Mouse (Mus musculus): ENCODE results near the gene Gm7298.
"Not testable (repeated sequence)": the region's sequence is repeated elsewhere in the genome, so short reads cannot be mapped to it uniquely, and the experiment has no call there.

Gene Gm7298

GRCm38 (mm10) chr6:121732632-121733031 is at the start of gene Gm7298:
Gene Gm7298 (plus strand): TSS chr6:121732932.
- DNase-seq = no peak

DNA sequence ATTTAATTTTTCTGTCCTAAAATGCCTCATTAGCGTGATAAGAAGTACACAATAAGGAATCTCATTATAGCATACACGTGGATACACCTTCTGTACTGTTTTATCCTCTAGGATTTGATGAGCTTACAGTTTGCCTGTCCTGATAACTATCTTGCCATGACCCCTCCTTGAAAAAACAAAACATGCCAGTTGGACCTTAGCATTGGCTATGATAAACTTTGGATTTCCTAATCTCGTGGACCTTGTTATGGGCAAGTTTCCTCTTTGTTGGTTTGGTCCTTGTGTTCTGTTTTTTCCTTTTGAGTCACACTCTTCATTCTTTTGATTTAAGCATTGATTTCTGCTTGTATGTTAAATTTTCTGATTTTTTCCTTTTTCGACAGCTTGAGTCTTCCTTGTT is 95.3 kb downstream of the Gm7298 start:
- DNase-seq = no peak

GRCm38 (mm10) chr6:121836361-121836760 is 103.6 kb downstream of the Gm7298 start:
- no peak for DNase-seq

DNA sequence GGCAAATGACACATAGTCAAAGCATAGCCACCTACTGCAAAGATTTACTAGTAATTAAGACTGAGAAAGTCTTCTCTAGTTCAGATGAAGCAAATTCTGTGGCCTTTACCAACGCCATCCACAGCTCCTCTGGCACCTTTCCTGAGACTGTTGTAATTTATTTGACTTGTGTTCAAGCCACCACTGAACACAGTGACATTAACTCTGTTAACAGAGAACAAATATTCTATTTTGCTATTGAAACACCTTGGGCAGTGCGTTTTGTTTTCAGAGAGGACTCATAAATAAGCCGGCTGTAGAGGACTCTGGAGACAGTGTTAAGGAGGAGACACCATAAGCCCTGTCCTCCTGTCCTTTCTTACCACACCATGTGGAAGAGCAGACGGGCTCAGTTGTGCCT is 105.5 kb downstream of the Gm7298 start, which contains the start of gene Mug1:
Gene Mug1 (plus strand): TSS at position 271 of the 400 bp plus-strand sequence.
- DNase-seq = not testable (repeated sequence)
